Mouse (Mus musculus) E14TG2a.4 (cell line): ENCODE results near the gene Igdcc4.

ENCODE experiments used
- CTCF ChIP-seq: conservative IDR thresholded peaks from 2 replicates; pipeline ENCODE4 v1.5.1; 2014; ENCODE audit warnings: low read length
- POU5F1 ChIP-seq: IDR thresholded peaks from 2 replicates; pipeline ENCODE4 v1.6.1; 2014; ENCODE audit warnings: low read length, borderline replicate concordance

GRCm38 (mm10) chr9:65141306-65141975 lies 40.2 kb downstream of the Igdcc4 start:
- no peak for TF ChIP-seq CTCF
- TF ChIP-seq POU5F1, result no peak; the same call in 1 of the 2 replicates
